Mouse (Mus musculus) cerebellum, adult 11-12 months (tissue): ENCODE measurements around the gene Hebp1.
A peak's percentile ranks its signal among the peaks of the same experiment; 100 is the strongest.

Source experiments
- DNase-seq: peaks from one replicate; pipeline ENCODE4 v3.0.0; 2022

Gene Hebp1

DNA sequence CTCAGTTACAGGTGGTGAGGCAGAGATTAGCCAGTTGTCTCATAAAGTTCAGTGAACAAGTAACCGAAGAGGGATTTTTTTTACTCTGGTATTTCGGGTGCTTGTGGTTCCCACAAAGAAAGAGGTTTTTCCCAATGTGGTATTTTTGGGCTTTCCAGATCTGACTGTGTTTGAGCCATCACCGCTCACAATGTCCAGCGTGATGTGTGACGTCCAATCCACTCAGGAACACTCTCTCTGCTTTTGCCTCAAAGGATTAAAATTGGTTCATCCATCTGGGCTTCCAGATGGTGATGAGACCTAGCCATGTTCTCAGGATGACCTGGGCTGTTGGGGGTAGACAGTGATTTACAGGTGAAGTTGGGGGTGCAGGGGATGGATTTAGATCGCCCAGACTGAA, 90.8 kb downstream of the Hebp1 start:
- no peak for DNase-seq

DNA sequence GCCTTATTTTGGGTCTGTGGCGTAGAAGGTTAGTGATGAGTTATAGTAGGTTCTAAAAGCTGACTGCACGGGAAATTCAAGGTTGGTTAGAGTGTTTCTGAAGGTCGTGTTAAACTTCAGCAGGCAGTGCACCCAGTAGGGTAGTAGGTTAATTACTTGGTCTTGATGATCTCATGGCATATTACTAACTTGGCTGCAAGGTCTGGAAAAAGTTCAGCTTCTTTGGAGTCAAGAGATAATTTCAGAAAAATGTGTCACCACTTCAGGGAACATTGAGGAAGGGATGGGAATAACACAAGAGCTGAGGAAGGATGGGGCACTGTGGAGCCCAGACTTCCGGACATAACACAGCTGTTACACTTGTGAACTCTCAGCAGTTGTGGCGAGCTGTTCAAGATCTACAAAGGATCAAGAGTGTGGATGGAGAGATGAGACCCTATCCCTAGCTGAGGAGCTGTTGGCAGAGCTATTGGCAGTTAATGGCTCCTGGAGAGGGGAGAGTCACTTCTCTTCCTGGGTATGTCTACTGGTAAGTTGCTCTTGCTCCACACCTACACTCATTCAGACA, 95.0 kb downstream of the Hebp1 start:
- no peak for DNase-seq

DNA sequence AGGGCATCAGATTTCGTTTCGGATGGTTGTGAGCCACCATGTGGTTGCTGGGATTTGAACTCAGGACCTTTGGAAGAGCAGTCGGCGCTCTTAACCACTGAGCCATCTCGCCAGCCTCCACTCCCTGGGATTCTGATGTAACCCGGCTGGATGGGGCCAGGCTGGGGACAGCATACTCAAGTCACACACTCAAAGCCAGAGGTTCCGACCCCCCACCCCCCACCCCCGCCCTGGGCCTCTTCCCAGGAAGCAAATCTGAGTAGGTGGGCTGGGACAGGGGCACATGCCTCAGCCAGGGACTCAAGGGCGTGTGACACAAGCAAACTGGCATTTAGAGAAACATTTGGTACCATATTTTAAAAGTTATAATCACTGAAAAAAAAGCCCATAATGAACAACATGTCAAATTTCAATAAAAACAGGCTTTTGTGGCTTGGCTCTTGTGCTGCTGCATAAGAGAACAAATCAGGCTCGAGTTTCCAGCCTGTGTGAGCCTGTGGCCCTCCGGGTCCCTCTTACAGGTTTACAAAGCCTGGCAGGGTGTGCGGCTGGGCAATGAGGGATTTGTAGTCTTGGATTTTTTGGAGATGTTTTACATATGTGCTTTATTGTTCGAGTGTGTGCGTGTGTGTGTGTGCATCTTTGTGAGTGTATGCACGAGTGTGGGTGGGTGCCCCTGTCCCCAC, 96.9 kb downstream of the Hebp1 start:
- no peak for DNase-seq

- no peak for DNase-seq
These were observed 104.9 kb downstream of the Hebp1 start for GRCm38 (mm10) chr6:135092798-135093470.

DNA sequence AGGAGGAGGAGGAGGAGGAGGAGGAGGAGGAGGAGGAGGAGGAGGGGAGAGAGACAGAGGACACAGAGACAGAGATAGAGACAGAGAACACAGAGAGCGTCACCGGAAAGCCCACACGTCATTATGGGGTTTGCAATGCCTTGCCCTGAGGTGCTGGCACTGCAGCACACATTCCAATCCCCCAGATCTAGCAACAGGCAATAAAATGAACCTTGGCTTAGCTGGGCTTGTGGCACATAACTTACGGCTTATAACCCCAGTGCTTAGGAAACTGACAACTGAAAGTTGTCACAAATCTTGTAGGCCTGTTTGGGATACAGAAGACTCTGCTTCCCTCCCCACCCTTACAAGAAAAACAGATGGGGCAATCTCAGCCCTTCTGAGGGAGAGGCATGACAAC, 107.2 kb downstream of the Hebp1 start:
- no peak for DNase-seq

DNA sequence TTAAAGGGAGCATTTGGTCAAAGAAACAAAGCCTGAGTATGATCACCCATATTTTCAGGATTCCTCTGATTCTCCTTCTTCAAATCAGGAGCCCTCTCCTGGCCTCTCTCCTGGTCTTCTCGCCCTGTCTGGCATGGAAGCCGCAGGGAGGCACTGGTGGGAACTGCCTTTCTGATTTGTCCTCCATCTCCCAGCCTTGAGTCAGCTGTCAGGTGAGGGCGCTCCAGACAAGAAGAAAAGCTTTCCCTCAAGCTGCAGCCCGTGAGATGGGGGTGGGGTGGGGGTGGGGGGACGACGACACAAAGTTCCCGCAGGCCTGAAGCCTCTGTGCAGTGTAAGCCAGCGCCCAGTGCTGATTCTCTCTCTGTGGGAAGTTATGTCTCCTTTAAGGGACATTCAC, 108.0 kb downstream of the Hebp1 start:
- DNase-seq, result no peak

DNA sequence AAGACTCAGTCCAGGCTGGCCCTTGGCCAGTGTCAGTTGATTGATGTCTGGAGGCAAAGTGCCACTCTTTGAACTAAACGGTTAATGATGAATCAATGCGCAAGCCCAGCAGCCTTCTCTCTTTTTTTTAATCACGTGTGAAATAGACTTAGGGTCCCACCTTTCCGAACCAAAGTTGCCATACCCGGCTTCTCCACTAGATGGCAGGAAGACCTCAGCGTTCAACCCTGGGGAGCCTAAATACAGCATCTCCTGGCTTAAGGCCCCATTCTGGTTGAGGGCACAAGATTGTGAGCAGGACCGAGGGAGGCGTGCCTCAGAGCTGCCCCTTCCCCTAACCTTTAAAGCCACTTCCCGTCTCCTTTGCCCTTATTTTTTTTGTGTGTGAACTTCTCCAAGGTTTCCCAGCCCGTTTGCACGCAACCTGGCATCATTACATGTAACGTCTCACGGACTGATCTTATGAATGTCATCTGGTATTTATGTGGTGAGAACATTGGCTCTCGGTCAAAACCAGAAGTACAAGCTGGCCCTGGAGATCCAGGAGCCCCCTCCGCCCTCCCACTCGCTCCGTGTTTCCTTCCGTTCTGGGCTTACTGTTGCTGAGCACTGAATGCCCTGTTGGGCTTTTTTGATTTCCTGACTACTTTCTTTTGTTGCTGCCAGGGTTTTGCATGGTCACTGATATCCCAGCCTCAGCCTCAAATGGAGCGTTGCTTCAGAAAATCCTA, 109.9 kb downstream of the Hebp1 start:
- peak; percentile 22 for DNase-seq
